Mouse (Mus musculus) right cerebral cortex, postnatal 4 days (tissue): ENCODE measurements around the gene Trim40.

ENCODE experiments used
- DNase-seq: peaks from one replicate; pipeline ENCODE4 v3.0.0-alpha.2; 2022

Gene Trim40

GRCm38 (mm10) chr17:36836874-36837647 is 52.9 kb downstream of the Trim40 start, which contains the start of gene Trim26:
TSS of gene Trim26 (plus strand) at chr17:36837134.
- peak; percentile 91 for DNase-seq

GRCm38 (mm10) chr17:36836427-36836812 is 53.5 kb downstream of the Trim40 start:
- no peak for DNase-seq

GRCm38 (mm10) chr17:36835591-36836426 is 54.1 kb downstream of the Trim40 start:
- peak; percentile 37 for DNase-seq

- no peak for DNase-seq
Measured at GRCm38 (mm10) chr17:36832694-36833093, 57.2 kb downstream of the Trim40 start.
